Mouse (Mus musculus): Measurements from ENCODE around the gene Vwa1. TPM values are rescaled to one million over a fixed set of nuclear protein-coding genes. Genes with fewer than 3 reads are reported as not detected.

Vwa1 gene
- polyA plus RNA-seq, 1 experiment from 2014 or later = 6.5 TPM

DNA sequence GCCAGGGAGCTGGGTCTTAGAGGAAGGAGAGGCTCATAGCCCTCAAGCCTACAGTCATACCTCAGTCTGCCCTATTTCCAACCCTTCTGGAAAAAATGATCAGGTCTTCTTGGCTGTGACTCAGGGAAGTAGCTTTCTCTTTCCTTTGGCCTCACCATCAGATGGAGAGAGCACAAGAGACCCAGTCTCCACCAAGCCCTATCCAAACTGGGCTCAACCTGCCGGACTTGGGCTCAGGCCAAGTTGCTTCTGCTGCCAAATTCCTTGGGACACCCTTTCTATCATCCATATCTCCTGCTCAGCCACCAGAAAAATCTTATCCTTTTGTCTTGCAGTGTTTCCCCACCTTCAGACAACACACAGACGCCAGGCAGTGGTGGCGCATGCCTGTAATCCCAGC lies 1.4 kb upstream of the Vwa1 start:
- no peak overlapping the region for H3K4me3 ChIP-seq (ENCODE audit: low read depth, low read length)
- H3K9ac ChIP-seq (replicated peaks; ENCODE audit: low read depth) = no peak overlapping the region
- no peak for TF ChIP-seq EP300 (IDR thresholded peaks at IDR 0.05)
- no peak for TF ChIP-seq CTCF (IDR thresholded peaks at IDR 0.05)
- H3K4me1 ChIP-seq (ENCODE audit: insufficient read depth, low read depth, low read length) = peaks cover 15% of the 10 kb centered on the region
- no peaks in the 10 kb centered on the region for H3K36me3 ChIP-seq (ENCODE audit: insufficient read depth, low read length)
- no peak overlapping the region for H3K27ac ChIP-seq (ENCODE audit: low read length)
- H3K27me3 ChIP-seq (replicated peaks; ENCODE audit: insufficient read depth, low read length) = 0 out of 2 replicates have a peak, but pooled peaks cover 4% of the 10 kb centered on the region
- no peak for ATAC-seq
- H3K4me2 ChIP-seq (replicated peaks; ENCODE audit: low read depth, low read length) = no peak overlapping the region
- 62% methylated on average over 3 of the region's 3 CpGs for WGBS
- no peaks in the 10 kb centered on the region for H3K9me3 ChIP-seq (ENCODE audit: low read length)
- DNase-seq (ENCODE audit: low spot score) = no peak

DNA sequence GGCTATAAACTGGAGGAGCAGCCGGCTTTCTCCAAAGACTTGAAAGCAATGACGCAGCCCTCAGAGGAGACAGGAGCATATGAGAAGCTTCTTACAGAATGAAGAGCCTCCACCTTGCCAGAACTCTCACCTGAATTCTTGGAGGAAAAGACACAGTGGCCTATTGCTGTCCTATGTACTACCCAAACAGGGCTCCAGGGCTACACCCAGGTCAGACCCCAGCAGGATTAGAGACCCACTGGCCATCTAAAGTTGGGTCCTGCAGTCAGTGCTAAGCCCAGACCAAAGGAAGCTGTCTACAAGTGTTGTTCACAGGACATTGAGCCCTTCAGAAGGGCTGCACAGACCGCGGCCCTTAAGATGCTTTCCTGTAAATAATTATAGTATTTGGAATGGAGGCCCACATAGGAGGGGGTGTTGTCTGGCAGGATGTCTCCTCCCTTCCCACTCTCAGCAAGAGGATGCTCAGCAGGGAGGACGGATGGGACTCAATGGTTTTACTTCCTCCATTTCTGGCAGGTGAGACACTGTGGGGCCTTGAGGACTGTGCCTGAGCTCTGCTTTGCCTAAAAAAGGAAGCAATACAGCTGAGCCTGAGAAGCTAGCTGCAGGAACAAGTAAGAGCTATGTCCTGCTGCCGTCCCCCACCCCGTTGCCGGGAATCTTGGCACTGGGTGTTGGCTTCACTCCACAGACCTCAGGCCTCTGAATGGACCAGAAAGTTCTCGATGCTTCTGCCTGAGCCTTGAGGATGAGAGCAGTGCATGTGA lies 658 bp upstream of the Vwa1 start:
- Histone ChIP-seq H3K4me3 (ENCODE audit: low read depth, low read length) (no peak overlapping the region), H3K4me1 (ENCODE audit: insufficient read depth, low read depth, low read length) (peaks cover 18% of the 10 kb centered on the region), H3K9ac (replicated peaks; ENCODE audit: low read depth) (no peak overlapping the region), H3K27me3 (replicated peaks; ENCODE audit: insufficient read depth, low read length) (0 out of 2 replicates have a peak, but pooled peaks cover 4% of the 10 kb centered on the region), H3K27ac (ENCODE audit: low read length) (no peak overlapping the region), H3K4me2 (replicated peaks; ENCODE audit: low read depth, low read length) (peak overlapping the region; percentile 63; the same call in 1 of the 2 replicates), H3K36me3 (ENCODE audit: insufficient read depth, low read length) (no peaks in the 10 kb centered on the region), H3K9me3 (ENCODE audit: low read length) (no peaks in the 10 kb centered on the region)
- ATAC-seq (peak; percentile 8), DNase-seq (ENCODE audit: low spot score) (no peak)
- WGBS = 31% methylated on average over 9 of the region's 9 CpGs
- no peak for TF ChIP-seq CTCF (IDR thresholded peaks at IDR 0.05)
- TF ChIP-seq EP300 (IDR thresholded peaks at IDR 0.05) = no peak

DNA sequence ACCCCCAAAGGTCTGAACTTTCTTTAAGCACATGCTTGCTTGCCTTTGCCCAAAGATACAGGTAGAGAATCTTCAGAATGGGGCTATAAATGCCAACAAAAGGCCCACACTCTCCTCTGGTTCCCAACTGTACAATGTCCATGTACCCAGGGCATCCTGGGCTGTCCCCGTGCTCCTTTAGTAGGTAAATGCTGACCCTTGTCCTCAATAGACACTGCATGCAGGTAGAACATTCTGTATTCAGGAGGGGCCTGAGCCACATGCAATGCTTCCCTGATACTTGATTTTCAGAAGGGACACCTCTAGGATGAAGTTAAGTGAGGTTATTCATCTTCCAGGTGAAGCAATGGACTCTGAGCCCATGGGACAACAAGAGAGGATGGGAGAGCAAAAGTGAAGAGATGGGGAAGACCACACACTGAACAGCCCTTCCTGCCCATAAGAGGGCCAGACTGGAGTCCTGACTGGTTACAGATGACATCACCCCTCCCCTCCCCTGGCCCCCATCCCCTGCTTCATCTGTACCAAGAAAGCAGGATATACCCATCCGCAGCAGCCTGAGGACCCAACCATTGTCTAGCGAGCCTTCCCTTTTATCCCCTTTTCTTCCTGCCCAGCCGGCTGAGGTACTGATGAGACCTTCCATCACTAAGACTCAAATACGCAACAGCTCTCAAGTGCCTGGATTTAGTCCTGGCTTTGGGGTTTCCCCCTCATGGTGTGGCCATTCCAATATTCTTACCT lies 991 bp downstream of the Vwa1 start:
- Histone ChIP-seq H3K9ac (replicated peaks; ENCODE audit: low read depth) (no peak overlapping the region), H3K4me1 (ENCODE audit: insufficient read depth, low read depth, low read length) (peaks cover 18% of the 10 kb centered on the region), H3K36me3 (ENCODE audit: insufficient read depth, low read length) (no peaks in the 10 kb centered on the region), H3K4me2 (replicated peaks; ENCODE audit: low read depth, low read length) (peak overlapping the region; percentile 63), H3K27me3 (replicated peaks; ENCODE audit: insufficient read depth, low read length) (0 out of 2 replicates have a peak, but pooled peaks cover 4% of the 10 kb centered on the region), H3K9me3 (ENCODE audit: low read length) (no peaks in the 10 kb centered on the region), H3K4me3 (ENCODE audit: low read depth, low read length) (no peak overlapping the region), H3K27ac (ENCODE audit: low read length) (no peak overlapping the region)
- DNase-seq (ENCODE audit: low spot score) = no peak
- TF ChIP-seq CTCF (IDR thresholded peaks at IDR 0.05) (no peak), EP300 (IDR thresholded peaks at IDR 0.05) (no peak)
- no peak for ATAC-seq
- 41% methylated on average over 5 of the region's 5 CpGs for WGBS

DNA sequence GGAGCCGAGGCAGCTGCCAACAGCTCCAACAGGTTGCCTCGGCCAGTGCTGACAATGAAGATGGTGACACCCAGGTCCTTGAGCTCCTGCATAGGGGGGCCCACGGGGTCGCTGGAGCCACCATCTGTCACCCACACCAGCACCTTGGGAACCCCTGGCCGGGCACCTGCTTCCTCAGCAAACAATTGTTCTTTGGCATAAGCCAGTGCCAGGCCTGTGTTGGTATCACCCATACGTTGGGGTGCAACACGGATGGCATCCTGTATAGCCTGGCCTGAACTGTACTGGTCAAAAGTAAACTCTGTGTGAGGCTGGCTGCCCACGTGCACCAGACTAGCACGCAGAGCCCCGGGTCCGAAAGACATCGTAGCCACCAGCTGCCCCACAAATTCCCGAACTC lies 1.7 kb downstream of the Vwa1 start:
- ATAC-seq = no peak
- no peak overlapping the region for H3K4me2 ChIP-seq (replicated peaks; ENCODE audit: low read depth, low read length)
- 0 out of 2 replicates have a peak, but pooled peaks cover 4% of the 10 kb centered on the region for H3K27me3 ChIP-seq (replicated peaks; ENCODE audit: insufficient read depth, low read length)
- H3K36me3 ChIP-seq (ENCODE audit: insufficient read depth, low read length) = no peaks in the 10 kb centered on the region
- H3K4me3 ChIP-seq (ENCODE audit: low read depth, low read length) = no peak overlapping the region
- TF ChIP-seq CTCF (IDR thresholded peaks at IDR 0.05) (no peak), EP300 (IDR thresholded peaks at IDR 0.05) (no peak)
- no peak overlapping the region for H3K27ac ChIP-seq (ENCODE audit: low read length)
- H3K9ac ChIP-seq (replicated peaks; ENCODE audit: low read depth) = no peak overlapping the region
- WGBS = 78% methylated on average over 12 of the region's 13 CpGs
- H3K9me3 ChIP-seq (ENCODE audit: low read length) = no peaks in the 10 kb centered on the region
- DNase-seq (ENCODE audit: low spot score) = no peak
- peaks cover 17% of the 10 kb centered on the region for H3K4me1 ChIP-seq (ENCODE audit: insufficient read depth, low read depth, low read length)

DNA sequence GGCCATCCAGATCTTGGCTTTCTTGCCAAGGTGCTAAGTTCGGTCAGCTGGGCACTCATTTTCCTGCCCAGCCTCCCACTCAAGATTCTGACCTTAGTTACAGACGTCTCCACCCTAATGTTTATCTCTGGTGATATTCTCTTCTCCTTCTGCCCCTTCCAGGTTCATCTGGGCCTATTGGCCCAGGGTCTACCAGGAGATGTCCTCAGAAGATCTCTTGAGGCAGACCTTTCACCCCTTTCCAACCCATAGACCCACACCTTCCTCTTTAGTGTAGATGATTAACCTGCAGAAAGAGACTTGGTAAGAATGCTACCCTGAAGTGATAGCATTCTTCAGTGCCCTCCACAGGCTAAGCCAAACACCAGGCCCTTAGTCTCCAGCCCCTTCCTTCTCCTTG lies 2.8 kb downstream of the Vwa1 start:
- H3K27me3 ChIP-seq (replicated peaks; ENCODE audit: insufficient read depth, low read length) = 0 out of 2 replicates have a peak, but pooled peaks cover 4% of the 10 kb centered on the region
- H3K36me3 ChIP-seq (ENCODE audit: insufficient read depth, low read length) = no peaks in the 10 kb centered on the region
- H3K4me2 ChIP-seq (replicated peaks; ENCODE audit: low read depth, low read length) = no peak overlapping the region
- no peak for TF ChIP-seq CTCF (IDR thresholded peaks at IDR 0.05)
- no peak for TF ChIP-seq EP300 (IDR thresholded peaks at IDR 0.05)
- no peak overlapping the region for H3K4me3 ChIP-seq (ENCODE audit: low read depth, low read length)
- DNase-seq (ENCODE audit: low spot score) (peak; percentile 58), ATAC-seq (no peak)
- no peaks in the 10 kb centered on the region for H3K9me3 ChIP-seq (ENCODE audit: low read length)
- H3K9ac ChIP-seq (replicated peaks; ENCODE audit: low read depth) = no peak overlapping the region
- no peak overlapping the region for H3K27ac ChIP-seq (ENCODE audit: low read length)
- peaks cover 14% of the 10 kb centered on the region for H3K4me1 ChIP-seq (ENCODE audit: insufficient read depth, low read depth, low read length)
- 52% methylated on average over 2 of the region's 2 CpGs for WGBS

DNA sequence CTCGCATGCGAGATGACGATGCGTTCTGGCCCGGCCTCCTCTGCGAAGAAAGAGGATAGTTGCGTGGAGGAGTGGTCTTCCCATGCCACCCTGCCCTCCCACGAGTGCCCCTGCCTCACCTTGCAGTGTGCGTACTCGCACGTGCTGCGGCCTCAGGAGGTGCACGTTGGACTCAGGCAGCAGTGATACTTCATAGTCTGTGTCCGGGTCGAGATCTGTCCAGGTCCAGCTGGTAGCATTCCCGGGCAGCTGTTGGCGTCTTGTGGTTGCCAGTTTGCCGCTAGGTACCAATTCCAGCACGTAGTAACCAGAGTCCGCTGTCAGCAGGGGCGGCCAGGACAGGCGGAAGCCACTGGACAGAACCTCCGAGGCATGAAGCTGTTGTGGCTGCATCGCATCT lies 3.9 kb downstream of the Vwa1 start:
- H3K9me3 ChIP-seq (ENCODE audit: low read length) = no peaks in the 10 kb centered on the region
- H3K4me1 ChIP-seq (ENCODE audit: insufficient read depth, low read depth, low read length) = peaks cover 14% of the 10 kb centered on the region
- no peaks in the 10 kb centered on the region for H3K36me3 ChIP-seq (ENCODE audit: insufficient read depth, low read length)
- H3K27me3 ChIP-seq (replicated peaks; ENCODE audit: insufficient read depth, low read length) = 0 out of 2 replicates have a peak, but pooled peaks cover 4% of the 10 kb centered on the region
- H3K4me3 ChIP-seq (ENCODE audit: low read depth, low read length) = peak overlapping the region; percentile 53; the same call in 1 of the 2 replicates
- peak overlapping the region; percentile 85 for H3K4me2 ChIP-seq (replicated peaks; ENCODE audit: low read depth, low read length)
- no peak for TF ChIP-seq EP300 (IDR thresholded peaks at IDR 0.05)
- TF ChIP-seq CTCF (IDR thresholded peaks at IDR 0.05) = no peak
- whole genome bisulfite sequencing = 45% methylated on average over 18 of the region's 24 CpGs
- H3K9ac ChIP-seq (replicated peaks; ENCODE audit: low read depth) = peak overlapping the region; percentile 51; the same call in 1 of the 2 replicates
- no peak overlapping the region for H3K27ac ChIP-seq (ENCODE audit: low read length)
- no peak for DNase-seq (ENCODE audit: low spot score)
- no peak for ATAC-seq
